Mouse (Mus musculus) heart, postnatal 14 days (tissue): ENCODE measurements around the gene Slc16a10. TPM values are rescaled to one million over a fixed set of nuclear protein-coding genes. Genes with fewer than 3 reads are reported as not detected.

Experiments
- DNase-seq, 2 experiments: peaks; one replicate each; pipeline ENCODE4 v3.0.0; 2021 to 2022
- intact Hi-C: fragments of 180-260 bp; cut with DNase I; formaldehyde crosslinking; loops from one replicate; pipeline ENCODE4 v1.15.1; 2025
- long read RNA-seq, 2 experiments: library from polyadenylated mRNA; stranded (forward); transcript quantifications; one replicate each; pipeline ENCODE4 v2.0.0; 2021
- total RNA-seq, 2 experiments: library from RNA; stranded (reverse); gene quantifications; 2 replicates each; pipeline ENCODE4 v1.2.3; 2021

Gene Slc16a10
- total RNA-seq, result 10 to 100 TPM; 22.4 to 24.9 TPM
- long read RNA-seq, experiment 1, full-length matches to known transcripts, result 16 of 32 reads
- long read RNA-seq, experiment 1, partial matches to known transcripts, result 3 of 32 reads
- long read RNA-seq, experiment 1, other reads (novel, unspliced or antisense), result 13 of 32 reads
- long read RNA-seq, experiment 2, full-length matches to known transcripts, result 15 of 21 reads
- long read RNA-seq, experiment 2, partial matches to known transcripts, result 1 of 21 reads
- long read RNA-seq, experiment 2, other reads (novel, unspliced or antisense), result 5 of 21 reads

DNA sequence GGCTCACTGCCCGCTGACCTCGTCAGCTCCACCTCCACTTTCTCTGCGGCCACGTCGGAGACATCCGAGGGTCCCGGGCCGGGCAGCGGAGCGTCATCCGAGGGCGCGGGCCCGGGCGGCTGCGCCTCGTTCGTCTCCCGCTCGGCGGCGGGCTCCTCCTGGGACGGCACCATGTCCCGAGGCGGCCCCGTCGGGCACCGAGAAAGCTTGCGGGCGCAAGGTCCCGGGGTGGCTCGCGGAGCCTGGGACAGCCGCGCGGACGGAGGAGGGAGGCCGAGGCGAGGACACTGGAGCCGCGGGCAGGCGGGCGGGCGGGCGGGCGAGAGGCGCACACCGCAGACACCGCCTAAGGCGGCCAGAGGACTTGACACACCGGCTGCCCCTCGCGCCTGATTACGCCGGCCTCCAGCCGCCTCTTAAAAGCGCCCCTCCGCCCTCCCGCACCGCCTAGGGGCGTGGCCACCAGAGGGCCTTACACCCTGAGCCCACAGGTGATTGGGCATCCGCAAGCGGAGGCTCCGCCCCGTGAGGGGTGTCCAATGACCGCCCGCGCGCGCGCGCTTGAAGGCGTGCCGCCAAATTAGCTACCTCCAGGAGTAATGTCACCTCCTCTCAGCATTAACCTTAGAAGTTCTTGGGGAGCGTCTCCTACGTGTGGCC is at the start of gene Slc16a10:
Gene Slc16a10, minus strand, starts transcription at position 395 of the 660 bp plus-strand sequence.
- intact Hi-C loops, result loop anchor here (5.0 kb wide), 2 partner anchors 50 to 75 kb away; no protein-coding TSS in a partner anchor
- peak; percentile 93 to 94 for DNase-seq

DNA sequence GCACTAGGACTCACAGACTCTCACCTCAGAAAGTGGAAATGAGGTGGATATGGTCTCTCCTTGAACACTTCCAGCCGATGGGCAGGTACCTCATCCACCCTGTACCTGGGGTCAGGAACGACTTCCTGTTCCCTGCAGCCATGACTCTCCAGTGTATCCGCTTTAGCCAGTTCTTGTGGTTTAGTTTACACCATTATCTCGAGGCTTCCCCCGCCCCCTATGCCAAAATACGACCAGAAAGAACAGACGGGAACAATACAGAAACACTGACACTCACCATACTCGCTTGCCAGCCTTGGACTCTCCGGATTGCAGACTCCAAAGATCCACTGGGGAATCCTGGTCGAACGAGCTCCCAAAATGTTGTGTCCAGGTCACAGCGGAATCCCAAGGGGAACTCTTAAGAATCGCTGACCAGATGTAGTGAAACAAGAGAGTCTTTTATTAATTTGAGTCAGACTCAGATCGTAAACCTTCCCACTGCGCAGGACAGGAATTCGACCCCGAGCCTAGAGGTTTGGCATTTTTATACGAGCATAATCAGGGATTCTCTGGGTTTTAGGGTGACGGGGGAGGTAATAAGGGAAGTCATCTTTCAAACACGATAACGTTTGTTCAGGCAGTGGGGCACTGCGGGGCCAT is 49.4 kb upstream of the Slc16a10 start:
- intact Hi-C loops, result no loop called here
- DNase-seq, result no peak

DNA sequence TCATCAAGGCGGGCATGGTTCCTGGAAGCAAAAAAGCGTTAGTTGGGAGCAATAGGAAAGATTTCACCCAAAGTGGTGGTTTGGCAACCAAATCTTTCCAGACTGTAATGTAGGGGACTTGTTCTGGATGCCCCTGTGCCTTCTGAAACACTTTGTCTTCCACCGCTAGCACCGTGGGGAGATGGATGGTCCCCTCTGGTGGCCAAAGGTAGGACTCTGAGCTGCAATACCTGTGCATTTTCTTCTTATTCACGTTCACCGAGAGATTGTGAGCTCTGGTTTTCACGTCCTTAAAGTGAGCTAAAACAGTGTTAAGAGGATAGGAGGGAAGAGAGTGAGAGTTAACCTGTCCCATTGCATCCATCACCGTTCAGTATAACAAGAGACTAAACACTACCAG is 48.8 kb upstream of the Slc16a10 start:
- intact Hi-C loops, result no loop called here
- no peak for DNase-seq

DNA sequence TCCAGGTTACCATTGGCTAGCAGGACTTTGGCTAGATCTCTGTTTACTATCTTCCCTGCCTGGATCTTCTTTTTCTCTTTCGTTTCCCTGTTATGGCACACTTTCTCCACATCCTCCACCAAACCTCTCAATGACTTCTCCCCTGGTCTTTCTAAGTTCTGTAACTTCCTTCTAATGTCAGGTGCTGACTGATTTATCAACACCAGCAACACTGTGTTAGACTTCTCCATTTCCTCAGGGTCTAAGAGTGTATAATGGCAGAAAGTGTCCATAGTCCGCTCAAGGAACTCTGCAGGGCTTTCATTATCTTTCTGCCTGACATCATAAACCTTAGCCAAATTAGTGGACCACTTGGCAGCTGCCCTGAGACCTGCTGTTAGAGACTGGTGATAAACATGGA is 47.6 kb upstream of the Slc16a10 start:
- DNase-seq, result no peak
- intact Hi-C loops, result no loop called here

DNA sequence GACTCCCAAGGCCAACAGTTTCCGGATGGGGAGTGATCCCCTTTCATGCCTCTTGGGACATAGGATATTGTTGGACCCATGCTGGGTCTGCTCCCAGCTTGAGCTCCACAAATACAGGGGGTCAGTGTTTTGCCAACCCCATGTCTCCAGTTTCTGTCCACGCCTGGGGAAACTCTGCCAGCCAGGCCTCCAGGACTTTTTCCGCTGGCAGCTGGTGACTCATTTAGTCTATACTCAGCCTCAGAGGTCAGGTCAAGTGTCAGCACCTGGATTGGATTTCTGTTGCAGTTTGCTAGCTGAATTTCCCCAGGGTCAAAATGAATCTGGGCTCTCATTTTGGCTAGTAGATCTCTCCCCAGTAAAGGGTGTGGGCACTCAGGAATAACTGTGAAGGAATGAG is 46.8 kb upstream of the Slc16a10 start:
- DNase-seq, result no peak
- intact Hi-C loops, result no loop called here

DNA sequence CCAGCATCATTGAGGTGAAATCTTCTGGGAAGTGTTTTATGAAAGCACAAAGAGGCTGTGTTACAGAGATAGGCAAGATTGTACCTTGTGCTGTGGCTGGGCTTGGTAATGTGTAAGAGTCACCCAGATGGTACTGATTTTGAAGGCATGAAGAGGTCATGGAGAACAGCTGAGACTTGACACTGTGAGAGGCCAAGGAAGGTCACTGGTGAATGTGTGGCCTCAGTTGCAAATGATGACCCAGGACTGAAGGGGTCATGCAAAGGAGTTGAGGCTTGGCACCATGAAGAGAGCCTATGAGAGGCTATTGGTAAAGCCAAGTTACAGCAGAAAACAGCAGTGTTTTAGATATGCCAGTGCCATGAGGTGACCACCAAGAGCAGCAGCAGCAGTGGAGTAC is 43.9 kb upstream of the Slc16a10 start:
- intact Hi-C loops, result no loop called here
- DNase-seq, result no peak

DNA sequence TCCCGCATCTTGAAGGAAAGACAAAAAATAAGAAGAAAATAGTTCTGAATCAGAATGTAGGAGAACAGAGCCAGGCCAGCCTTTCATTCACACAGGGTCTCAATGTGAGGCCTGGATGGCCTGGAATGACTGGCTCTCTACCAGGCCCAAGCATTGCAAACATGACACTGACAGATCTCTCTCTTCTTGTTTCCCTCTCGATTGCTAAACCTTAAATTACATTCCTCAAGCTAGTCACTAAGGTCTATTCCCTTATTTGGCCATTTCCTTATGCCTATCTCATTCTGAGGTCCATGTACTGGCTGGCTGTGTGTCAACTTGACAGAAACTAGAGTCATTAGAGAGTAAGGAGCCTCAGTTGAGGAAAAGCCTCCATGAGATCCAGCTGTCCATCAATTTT is 38.0 kb upstream of the Slc16a10 start:
- intact Hi-C loops, result no loop called here
- no peak for DNase-seq

DNA sequence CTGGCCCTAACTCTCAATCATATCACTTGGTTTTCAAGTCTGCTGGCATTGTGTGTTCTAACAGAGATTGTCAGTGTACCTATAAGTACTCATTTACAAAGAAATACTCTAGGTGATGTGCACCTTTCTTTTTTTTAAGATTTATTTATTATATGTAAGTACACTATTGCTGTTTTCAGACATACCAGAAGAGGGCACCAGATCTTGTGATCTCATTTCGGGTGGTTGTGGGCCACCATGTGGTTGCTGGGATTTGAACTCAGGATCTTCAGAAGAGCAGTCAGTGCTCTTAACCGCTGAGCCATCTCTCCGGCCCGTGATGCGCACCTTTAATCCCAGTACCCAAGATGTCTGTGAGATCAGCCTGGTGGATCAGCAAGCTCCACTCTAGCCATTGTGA is 37.1 kb upstream of the Slc16a10 start:
- DNase-seq, result no peak
- intact Hi-C loops, result no loop called here

DNA sequence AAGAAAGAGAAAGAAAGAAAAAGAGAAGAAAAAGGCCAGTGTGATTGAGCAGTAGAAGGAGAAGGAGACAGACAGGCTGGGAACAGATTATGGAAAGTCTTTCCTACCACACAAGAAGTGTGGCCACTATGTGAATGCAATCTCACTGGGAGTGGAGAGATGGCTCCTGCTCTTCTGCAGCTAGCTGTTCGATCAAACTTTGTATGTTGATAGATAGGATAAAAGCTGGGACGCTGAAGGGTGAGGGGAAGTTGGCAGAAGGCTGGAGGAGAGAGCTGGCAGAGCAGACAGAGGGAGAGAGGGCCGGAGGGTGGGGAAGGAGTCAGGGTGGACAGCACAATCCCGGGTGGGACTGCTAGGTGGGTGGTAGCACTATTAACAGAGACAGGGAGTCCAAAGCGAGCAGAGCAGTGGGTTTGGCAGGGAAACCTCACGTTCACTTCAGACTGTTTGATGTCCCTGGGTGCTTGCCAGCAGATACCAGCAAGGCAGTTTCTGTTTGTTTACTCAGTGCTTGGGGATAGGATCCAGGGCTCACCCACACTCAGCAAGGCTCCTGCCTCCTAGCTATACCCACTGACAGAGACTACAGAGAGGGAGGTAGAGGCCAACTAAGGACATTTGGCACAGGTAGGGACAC is 35.4 kb upstream of the Slc16a10 start:
- DNase-seq, result peak; percentile 52 to 67
- intact Hi-C loops, result loop anchor here (2.0 kb wide), 1 partner anchor 31 kb away; no protein-coding TSS in a partner anchor

DNA sequence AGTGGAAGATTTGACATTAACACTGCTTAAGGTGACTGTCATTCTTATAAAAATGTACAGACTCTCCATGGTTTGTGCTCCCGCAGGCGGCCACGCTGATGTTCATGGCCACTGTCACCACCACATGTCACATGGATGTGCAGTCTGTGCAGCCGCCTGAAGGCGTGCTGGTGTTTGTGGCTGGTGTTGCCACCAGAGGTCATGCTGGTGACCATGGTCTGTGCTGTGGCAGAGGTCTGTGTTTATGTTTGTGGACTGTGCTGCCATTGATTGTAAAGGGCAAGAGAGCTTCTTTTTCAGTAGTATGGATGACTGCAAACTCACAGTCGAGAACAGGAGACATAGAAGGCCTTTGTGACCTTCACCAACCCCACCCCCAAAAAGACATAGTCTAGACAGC is 30.1 kb upstream of the Slc16a10 start:
- intact Hi-C loops, result no loop called here
- DNase-seq, result no peak

DNA sequence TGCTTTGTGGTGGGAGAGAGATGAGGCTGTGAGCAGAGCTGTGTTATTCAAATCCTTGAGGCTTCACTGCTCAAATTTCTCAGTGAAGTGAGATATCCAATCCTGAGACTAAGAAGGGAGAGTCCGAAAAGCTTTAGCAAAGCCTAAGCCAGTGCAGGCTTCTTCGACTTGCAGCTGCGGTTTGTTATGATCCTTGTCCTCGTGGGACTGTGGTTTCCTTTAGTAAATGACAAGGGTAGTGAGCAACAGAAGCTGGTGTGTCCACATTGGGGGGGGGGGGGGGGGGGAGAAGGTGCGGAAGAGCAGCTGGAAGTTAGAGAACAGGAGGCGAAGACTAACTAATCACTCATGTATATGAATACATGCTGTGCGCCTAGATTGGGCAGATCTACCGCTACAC is 29.2 kb upstream of the Slc16a10 start:
- intact Hi-C loops, result no loop called here
- DNase-seq, result no peak

DNA sequence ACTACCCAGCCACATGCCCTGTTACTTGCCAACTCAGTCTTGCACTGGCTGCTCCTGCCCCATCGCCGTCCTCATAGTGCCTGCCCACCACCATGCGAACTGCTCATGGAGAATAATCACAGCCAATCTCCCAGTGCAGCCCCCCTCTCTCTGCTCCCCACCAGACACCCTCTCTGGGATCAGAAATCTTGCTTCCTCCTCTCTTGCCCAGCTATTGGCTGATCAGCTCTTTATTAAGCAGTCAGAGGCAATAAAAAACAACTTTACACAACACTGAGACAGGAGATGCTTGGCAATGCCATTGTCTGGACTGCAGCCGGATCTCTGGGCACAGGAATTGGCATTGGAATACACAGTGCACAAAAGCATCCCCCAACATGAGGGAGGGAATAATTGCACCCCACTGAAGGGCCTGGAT is 28.1 kb upstream of the Slc16a10 start:
- no peak for DNase-seq
- intact Hi-C loops, result no loop called here

DNA sequence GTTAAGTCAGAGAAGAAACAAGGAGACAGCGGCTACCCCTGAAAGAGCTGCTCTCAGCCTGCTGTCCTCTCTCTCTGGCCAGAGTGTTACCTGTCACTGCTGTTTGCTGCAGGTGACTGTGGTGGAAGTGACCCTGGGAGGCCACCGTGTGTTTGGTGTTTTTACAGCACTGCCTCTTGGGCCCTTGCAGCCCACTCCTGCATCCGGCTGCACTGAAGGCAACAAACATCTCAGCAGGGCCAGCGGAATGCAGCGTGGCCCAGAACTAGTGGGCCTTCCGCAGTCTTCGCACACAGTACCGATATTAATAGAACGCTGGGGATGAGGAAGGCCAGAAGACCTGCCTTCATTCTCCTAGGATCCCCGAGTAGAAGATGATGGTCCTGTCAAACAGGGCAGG is 27.5 kb upstream of the Slc16a10 start:
- DNase-seq, result no peak
- intact Hi-C loops, result no loop called here

DNA sequence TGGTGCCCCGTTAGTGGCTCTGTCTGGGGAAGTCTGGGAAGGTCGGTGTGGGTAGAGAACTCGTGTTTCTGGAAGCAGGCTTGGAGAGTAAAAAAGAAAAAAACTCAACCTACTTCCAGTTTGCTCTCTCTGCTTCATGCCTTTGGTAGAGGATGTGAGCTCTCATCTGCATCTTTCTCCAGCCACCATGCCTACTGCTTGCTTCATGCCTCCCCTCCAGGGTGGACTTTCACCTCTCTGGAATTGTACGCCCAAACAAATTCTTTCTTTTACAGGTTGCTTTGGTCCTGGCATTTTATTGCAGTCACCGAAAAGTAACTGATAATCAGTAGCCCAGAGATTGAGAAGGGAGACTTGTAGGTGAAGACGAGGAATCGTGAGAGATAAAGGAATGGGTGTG is 27.0 kb upstream of the Slc16a10 start:
- DNase-seq, result no peak
- intact Hi-C loops, result no loop called here

DNA sequence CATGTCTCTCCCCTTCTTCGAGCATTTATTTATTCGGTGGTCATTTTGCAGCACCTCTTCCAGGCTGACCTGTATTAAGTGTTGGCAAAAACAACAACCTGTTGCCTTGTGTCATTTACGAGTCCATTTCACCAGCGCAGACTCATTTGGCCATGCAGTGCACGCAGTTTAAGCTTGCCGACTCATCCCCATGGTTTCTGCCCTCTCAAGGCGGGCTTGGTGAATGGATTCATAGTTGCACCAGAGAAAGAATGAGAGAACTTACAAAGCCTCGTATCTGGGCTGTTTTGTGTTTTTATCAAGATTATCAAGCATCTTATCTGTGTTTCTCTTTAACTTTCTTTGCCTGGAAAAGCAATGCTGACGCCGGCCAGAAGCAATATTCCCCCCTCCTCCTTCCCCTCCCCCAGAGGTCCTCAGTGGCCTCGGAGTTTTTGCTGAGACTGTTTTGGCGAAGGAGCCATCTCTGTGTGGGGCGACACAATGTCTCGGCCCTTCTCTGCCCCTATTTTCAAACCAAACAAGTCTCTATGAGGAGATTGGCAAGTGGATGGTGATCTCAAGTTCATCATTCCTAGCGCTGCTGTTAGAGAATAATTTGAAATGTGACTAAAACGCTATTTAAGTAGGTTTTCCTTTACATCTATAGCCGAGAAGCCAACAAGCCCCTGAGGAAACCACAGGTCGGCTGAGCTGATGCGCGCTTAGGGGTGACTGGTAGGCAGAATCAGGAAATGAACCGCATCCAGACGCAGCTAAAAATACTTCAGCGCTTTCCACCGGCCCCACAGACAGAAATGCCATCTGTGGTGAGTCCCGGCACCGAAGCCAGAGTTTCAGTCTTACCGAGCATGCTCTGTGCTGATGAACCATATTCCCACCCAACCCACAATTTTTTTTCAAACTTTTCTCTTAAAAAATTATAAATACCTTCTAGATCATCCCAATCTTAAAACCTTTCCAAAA is 22.6 kb upstream of the Slc16a10 start:
- DNase-seq, result peak; percentile 10 to 33
- intact Hi-C loops, result no loop called here

DNA sequence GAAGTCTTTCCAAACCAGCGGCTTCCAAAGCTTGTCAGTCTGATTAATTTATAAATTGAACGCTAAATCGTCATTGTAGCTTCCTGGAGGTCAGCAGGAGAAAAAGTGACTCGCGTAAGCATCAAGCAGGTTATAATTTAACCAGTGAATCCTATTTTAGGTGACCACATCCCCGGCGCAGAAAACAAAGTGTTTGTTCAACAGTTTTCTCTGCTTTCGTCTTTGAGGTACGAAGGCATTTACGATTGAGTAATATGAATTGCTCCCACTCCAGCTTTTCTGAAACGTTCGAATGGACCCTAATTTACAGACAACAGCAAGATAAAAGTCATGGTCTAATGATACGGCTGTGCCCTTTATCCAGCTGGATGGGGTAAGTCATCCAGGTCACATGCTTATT is 21.9 kb upstream of the Slc16a10 start:
- intact Hi-C loops, result no loop called here
- DNase-seq, result no peak

DNA sequence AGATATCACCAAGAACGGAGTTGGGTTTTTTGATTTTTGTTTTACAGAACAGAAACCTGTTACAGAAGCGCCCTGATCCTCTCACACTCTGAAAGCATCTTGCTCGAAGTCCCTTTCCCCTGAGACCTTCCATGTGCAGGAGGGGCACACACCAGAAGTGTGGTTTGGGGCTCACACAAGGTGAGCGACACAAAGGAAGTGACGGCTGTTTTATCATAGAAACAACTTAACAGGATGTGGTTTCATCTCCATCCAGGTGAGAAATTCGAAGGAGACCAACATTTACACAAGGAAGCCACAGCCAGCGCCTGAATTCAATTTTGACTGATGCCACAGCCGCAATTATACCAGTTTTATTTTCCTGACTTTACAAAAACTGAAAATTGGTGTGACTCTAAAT is 21.3 kb upstream of the Slc16a10 start:
- intact Hi-C loops, result no loop called here
- DNase-seq, result no peak

DNA sequence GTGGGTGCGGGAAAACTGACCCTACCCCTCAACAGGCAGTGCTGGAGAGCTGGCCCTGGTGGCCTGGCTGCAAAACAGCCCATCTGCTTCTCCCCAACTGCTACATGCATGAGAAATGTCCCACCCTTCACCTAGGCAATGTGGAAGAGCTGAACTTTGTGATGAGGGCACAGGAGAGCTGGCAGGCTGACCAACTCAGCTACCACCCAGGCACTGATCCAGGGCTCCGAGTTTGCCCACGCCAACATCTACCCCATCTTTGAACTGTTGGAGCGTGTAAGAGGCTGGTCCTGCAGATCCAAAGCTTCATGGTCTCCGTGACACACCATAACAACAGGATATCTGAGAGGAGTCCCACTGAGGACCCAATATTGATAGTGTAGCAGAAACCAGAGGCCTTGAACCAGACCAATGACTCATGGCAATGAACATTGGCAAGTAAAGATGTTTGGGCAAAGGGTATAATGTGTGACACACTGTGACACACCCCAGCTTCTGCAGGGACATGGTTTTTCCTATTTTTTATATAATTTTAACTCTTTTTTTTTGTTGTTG is 19.7 kb upstream of the Slc16a10 start:
- no peak for DNase-seq
- intact Hi-C loops, result no loop called here

DNA sequence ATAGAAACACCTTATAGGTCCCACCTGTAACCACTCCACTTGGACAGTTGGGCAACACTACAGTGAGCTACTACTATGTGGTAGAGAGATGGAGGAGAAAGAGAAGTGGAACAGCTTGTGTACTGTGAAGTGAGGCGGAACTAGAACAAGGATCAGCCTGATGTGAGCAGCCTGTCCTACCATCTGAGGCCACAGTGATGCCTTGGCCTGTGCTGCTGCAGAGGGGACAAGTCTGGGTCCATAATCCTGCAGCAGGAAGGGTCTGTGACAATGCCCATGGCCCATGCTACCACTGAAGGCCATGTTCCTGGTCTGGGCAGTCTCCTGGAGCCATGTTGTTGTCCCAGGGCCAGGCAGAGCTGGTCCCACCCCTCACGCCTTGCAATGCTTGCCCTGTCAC is 19.2 kb upstream of the Slc16a10 start:
- intact Hi-C loops, result no loop called here
- no peak for DNase-seq

DNA sequence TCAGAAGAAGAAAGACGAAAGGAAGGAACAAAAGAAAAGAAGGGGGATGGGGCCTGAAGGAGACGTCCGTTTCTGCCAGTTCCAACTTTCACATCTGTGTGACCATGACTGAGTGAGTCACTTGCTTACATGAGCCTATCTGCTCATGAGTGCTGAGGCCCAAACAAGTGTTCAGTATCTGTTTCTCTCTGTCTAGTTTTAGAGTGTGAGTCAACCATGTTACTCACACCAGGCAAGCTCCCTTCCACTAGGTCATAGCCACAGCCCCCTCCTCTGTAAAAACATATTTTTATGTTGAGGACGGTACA is 10.4 kb upstream of the Slc16a10 start:
- intact Hi-C loops, result no loop called here
- no peak for DNase-seq
